Mouse (Mus musculus): ENCODE results near the gene Tusc2.
"Not testable (repeated sequence)": the region's sequence is repeated elsewhere in the genome, so short reads cannot be mapped to it uniquely, and the experiment has no call there.

Tusc2 gene

GRCm38 (mm10) chr9:107568331-107569261 is 5.5 kb downstream of the Tusc2 start:
- DNase-seq (ENCODE audit: extremely low spot score, low spot score) = peak; percentile 91

GRCm38 (mm10) chr9:107569270-107569669 is 6.2 kb downstream of the Tusc2 start:
- no peak for DNase-seq (ENCODE audit: extremely low spot score, low spot score)

DNA sequence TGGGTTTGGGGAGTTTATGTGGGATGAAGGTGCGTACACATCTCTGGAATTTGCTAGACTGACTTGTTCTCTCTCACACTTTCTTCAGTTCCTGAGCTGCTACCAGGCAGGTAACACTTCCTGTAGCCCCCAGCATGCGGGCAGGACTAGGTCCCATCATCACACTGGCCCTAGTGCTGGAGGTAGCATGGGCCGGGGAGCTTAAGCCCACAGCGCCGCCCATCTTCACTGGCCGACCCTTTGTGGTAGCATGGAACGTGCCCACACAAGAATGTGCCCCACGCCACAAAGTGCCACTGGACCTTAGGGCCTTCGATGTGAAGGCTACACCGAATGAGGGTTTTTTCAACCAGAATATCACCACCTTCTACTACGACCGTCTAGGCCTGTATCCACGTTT is 7.0 kb downstream of the Tusc2 start:
- DNase-seq (ENCODE audit: extremely low spot score, low spot score) = no peak

DNA sequence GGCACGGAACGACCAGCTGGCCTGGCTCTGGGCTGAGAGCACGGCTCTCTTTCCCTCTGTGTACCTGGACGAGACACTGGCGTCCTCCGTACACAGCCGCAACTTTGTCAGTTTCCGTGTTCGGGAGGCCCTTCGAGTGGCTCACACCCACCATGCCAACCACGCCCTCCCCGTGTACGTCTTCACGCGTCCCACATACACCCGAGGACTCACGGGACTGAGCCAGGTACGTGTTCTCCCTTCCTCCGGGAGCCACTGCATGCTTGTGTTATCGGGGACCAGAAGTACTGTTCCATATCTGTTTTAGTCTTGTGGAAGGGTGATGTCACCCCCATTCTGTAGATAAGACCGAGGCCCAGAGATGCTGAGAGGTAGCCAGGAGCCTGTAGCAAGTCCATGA is 7.8 kb downstream of the Tusc2 start:
- no peak for DNase-seq (ENCODE audit: extremely low spot score, low spot score)

DNA sequence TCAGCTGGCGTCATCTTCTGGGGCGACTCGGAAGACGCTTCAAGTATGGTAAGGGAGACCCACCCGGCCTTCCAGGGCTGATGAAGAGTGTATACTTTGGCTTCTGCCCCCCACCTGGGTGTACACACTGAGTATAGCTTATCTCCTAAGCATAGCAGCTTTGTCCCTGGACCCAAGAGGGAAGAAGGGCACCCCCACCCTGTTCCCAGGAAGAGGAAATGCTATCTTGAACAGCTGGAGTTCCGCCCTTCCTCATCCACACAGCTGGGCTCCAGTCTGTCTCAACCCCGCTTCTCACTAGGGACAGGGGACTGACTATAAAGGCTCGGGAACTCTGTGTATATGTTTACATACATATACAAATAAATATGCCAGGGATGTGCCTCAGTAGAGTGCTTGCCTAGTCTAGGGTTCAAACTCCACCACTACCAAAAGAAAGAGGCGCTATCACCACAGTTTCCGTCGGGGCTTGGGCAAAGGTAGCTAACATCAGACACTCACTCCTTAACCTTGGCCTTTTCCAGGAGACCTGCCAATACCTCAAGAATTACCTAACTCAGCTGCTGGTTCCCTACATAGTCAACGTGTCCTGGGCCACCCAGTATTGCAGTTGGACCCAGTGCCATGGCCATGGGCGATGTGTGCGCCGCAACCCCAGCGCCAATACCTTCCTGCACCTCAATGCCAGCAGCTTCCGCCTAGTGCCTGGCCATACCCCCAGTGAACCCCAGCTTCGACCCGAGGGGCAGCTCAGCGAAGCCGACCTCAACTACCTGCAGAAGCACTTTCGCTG is 8.7 kb downstream of the Tusc2 start:
- DNase-seq (ENCODE audit: extremely low spot score, low spot score) = no peak

GRCm38 (mm10) chr9:107572327-107572662 is 9.2 kb downstream of the Tusc2 start:
- no peak for DNase-seq (ENCODE audit: extremely low spot score, low spot score)

- DNase-seq (ENCODE audit: extremely low spot score, low spot score) = not testable (repeated sequence)
These were observed 10.7 kb downstream of the Tusc2 start for GRCm38 (mm10) chr9:107573774-107574173.

- DNase-seq (ENCODE audit: extremely low spot score, low spot score) = no peak
These were observed 12.7 kb downstream of the Tusc2 start for GRCm38 (mm10) chr9:107575579-107576356.

- peak; percentile 83 for DNase-seq (ENCODE audit: extremely low spot score, low spot score)
These were observed 13.5 kb downstream of the Tusc2 start, which contains the start of gene Hyal1 for GRCm38 (mm10) chr9:107576357-107577107. Hyal1 (plus strand) TSS chr9:107576927.

GRCm38 (mm10) chr9:107577871-107578270 is 14.8 kb downstream of the Tusc2 start:
- DNase-seq (ENCODE audit: extremely low spot score, low spot score) = no peak

GRCm38 (mm10) chr9:107578587-107578986 is 15.5 kb downstream of the Tusc2 start, which contains the start of gene Naa80:
Naa80 (plus strand) TSS chr9:107578887.
- DNase-seq (ENCODE audit: extremely low spot score, low spot score) = no peak

DNA sequence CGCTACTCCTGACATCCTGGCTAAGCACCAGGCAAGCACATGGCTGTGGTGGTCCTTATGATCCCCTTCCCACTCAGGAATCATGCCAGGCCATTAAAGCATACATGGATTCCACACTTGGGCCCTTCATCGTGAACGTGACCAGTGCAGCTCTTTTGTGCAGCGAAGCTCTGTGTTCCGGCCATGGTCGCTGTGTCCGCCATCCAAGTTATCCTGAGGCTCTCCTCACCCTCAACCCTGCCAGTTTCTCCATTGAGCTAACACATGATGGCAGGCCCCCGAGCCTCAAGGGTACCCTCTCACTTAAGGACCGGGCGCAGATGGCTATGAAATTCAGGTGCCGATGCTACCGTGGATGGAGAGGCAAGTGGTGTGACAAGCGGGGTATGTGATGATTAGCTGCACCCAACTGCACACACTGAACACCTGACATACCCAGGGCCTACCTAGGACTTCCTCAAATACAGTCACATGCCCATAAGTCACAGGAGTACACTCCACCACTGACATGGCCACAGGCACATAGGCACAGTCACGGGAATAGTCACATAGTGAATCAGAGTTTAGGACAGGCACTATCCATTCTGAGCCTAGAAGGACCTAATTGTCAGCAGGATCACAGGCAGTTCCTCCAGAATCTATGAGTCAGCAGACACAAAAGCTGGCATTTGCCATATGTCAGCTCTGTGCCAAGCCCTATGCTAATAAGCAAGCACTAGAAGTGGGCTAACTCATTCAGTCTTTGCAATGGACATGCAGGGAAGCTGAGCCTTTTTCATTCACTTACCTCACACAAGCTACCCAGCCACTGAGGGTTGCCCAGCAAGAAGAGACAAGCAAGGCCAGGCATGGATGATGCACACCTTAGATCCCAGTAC is 16.2 kb downstream of the Tusc2 start:
- no peak for DNase-seq (ENCODE audit: extremely low spot score, low spot score)

DNA sequence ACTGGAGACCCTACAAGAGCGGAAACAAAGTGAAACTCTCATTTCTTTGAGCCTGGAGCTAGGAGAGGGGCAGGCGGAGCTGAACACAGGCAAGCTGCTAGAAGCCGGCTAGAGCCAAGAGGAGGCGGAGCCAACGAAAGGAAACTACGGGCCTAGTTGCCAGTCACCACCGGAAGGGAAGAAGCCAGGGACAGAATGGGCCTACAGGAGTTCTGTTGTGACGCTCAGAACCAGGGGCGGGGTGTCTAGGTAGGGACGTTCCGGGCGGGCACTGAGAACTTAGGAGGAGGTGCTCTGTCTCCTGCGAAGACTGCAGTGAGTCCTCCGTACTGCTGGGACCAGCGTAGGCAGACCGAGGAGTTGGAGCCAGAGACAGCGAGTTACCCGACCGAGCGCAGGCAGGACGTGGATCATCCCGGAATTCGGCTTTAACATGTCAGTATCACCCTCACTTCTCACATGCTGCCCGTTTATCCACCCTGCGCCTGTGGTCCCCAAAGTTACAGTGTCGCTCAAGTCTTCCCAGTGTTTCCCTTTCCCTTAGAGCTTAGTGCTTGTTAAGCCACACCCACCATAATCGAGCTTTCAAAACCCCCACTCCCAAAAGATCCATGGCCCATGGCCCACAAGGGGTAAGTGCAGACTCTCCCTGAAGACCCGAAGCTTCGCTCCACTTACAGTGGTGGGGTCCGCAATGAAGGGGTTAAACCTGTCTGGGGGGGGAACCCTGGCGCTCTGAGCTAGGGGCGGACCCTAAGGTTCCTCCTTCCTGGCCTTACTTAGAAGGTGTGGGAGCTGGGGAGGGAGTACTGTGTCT is 17.7 kb downstream of the Tusc2 start, which contains the start of gene Hyal3:
Gene Hyal3 (plus strand): TSS at position 318 of the 817 bp plus-strand sequence.
- peak; percentile 77 for DNase-seq (ENCODE audit: extremely low spot score, low spot score)

DNA sequence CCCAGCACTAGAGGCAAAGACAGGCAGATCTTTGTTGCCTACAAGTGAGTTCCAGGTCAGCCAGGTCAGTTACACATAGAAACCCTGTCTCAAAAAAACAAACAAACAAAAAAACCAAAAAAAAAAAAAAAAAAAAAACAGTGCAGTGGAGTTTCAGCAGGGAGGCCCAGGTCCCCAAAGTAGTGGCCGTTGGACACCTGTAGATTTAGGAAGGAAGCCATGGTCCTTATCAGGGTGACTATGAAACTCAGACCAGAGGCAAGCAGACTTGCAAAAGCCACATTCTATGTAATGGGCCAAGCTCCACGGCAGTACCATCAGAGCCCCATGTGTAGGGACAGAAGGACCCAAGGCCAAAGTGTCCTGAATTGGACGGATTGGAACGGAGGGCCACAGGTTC is 18.5 kb downstream of the Tusc2 start:
- no peak for DNase-seq (ENCODE audit: extremely low spot score, low spot score)

DNA sequence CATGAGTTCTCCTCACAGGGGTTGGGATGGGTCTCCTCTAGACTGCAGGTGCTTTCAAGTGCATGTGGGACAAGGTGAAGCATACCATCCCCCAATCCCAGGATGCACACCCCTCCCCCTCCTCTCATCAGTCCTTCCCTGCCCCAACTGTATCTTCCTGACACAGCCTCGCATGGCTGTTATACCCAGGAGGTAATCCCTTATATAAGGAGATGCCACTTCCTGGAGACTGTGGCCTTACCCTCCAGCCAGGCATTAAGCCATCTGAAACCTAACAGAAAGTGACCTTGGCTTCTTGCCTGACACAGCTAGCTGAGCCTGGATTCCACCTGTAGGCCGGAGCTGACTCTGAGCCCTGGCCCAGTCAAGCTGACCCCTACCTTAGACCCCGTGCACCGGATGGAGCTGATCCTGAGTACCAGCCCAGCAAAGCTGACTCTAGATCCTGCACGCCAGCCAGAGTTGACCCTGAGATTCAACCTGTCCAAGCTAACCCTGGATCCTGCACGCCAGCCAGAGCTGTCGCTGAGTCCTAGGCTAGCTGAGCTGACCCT is 19.5 kb downstream of the Tusc2 start:
- DNase-seq (ENCODE audit: extremely low spot score, low spot score) = no peak

- no peak for DNase-seq (ENCODE audit: extremely low spot score, low spot score)
These were observed 20.1 kb downstream of the Tusc2 start for GRCm38 (mm10) chr9:107583174-107583573.

DNA sequence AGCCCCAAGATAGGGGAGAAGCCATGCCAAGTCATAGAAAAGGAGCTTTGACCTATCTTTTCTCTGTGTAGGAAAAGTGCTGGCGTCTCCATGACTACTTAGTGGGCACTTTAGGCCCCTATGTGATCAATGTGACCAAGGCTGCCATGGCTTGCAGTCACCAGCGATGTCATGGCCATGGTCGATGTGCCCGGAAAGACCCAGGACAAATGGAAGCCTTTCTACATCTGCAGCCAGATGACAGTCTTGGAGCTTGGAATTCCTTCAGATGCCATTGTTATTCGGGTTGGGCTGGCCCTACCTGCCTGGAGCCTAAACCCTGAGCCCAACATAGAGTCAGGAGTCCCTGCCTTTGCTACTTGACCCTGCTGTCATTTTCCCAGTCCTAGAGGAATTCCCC is 23.4 kb downstream of the Tusc2 start:
- no peak for DNase-seq (ENCODE audit: extremely low spot score, low spot score)
